Mouse (Mus musculus): ENCODE measurements around the gene P2rx7.

GRCm38 (mm10) chr5:122617718-122618117, 26.0 kb upstream of the P2rx7 start:
- TF ChIP-seq CTCF (IDR thresholded peaks at IDR 0.05; ENCODE audit: low read depth) (no peak), EP300 (IDR thresholded peaks at IDR 0.05; ENCODE audit: low read depth) (no peak)
